Mouse (Mus musculus): Measurements from ENCODE around the gene Tmem110. TPM values are rescaled to one million over a fixed set of nuclear protein-coding genes. Genes with fewer than 3 reads are reported as not detected.

Tmem110 gene
- total RNA-seq, 1 experiment from 2014 or later = 7.1 TPM

- ATAC-seq (replicated peaks in 1 of 2; ENCODE audit: insufficient read depth in 1 of 2, low FRiP score in 2 of 2, low TSS enrichment in 1 of 2, low read depth in 1 of 2, poor library complexity in 2 of 2, severe bottlenecking in 2 of 2) = no peak
Observed at GRCm38 (mm10) chr14:30925492-30925891, 100.1 kb downstream of the Tmem110 start.

Other genes with a start within 250 kb of the Tmem110 start
- gene Prkcd, start 199.4 kb upstream of the Tmem110 start, total RNA-seq (2017) = 98.0 and 125 TPM in 2 replicates
- 15.7 and 19.7 TPM in 2 replicates for gene Rft1, start 171.2 kb upstream of the Tmem110 start, total RNA-seq (2017)
- gene Sfmbt1, start 110.7 kb upstream of the Tmem110 start, total RNA-seq (2017) = 12.5 and 12.6 TPM in 2 replicates
- gene Mustn1, start 53.6 kb downstream of the Tmem110 start, total RNA-seq (2017) = not detected in 2 replicates
- 0.06 TPM in 1 of 2 replicates, not detected in the other for gene Itih4, start 60.9 kb downstream of the Tmem110 start, total RNA-seq (2017)
- not detected in 2 replicates for gene Itih3, start 98.2 kb downstream of the Tmem110 start, total RNA-seq (2017)
- gene Itih1, start 117.7 kb downstream of the Tmem110 start, total RNA-seq (2017) = not detected in 2 replicates
- 11.2 and 20.8 TPM in 2 replicates for gene Nek4, start 125.8 kb downstream of the Tmem110 start, total RNA-seq (2017)
- 30.1 and 44.4 TPM in 2 replicates for gene Glt8d1, start 175.8 kb downstream of the Tmem110 start, total RNA-seq (2017)
- 68.9 and 103 TPM in 2 replicates for gene Spcs1, start 176.1 kb downstream of the Tmem110 start, total RNA-seq (2017)
- gene Pbrm1, start 193.5 kb downstream of the Tmem110 start, total RNA-seq (2017) = 80.7 and 82.2 TPM in 2 replicates
- 347 and 449 TPM in 2 replicates for gene Gnl3, start 193.6 kb downstream of the Tmem110 start, total RNA-seq (2017)

Measured in hematopoietic stem cell, adult 5-6 weeks (primary cell).